Mouse (Mus musculus) T-helper 2 cell (primary cell): ENCODE measurements at regions not wholly inside any gene's neighbourhood (a gene's known extent, or its start where the extent isn't known, plus 50 kb on each side); places are given as distances from the start of the nearest gene placed in this dataset.

ENCODE experiments used
- in situ Hi-C: fragments of 300-600 bp; cut with MboI, MseI; formaldehyde crosslinking; loops from one replicate; pipeline ENCODE4 v1.15.1; 2025; ENCODE audit warnings: high pct_unique_total_duplicates

DNA sequence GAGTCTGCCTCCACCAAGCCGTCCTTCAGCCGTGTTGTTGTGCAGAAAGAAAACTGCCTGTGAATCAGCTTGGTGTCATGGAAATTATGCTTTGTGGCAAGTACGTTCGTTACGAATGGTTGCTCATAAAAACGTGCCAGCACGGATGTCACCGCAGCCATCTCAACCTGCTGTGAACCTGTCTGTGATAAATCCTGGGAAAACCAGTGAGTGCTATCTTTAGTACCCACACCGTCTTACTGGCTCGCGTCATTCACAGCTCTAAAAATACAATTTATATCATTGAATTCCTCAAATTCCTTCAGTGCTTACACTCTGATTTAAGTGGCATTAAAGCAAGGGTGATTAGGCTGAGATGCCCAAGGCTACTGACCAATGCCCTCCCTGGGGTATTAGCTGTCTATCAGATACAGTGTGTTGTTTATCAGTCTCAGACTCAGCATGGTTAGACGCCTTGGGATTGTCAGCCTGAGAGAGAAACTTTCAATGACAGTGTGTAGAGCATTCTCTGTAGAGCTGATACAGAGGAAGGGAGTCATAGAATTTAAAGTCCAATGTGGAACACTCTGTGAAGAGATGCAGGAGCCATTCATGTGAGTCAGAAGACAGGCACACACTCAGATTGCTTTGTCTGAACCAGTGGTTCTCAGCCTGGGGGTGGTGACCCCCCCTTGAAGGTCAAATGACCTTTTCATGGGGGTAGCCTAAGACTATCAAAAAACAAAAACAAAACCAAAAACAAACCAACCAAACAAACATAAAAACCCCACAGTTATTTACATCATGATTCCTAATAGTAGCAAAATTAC lies 96.2 kb upstream of the Myocd start:
- in situ Hi-C loops = no loop called here

DNA sequence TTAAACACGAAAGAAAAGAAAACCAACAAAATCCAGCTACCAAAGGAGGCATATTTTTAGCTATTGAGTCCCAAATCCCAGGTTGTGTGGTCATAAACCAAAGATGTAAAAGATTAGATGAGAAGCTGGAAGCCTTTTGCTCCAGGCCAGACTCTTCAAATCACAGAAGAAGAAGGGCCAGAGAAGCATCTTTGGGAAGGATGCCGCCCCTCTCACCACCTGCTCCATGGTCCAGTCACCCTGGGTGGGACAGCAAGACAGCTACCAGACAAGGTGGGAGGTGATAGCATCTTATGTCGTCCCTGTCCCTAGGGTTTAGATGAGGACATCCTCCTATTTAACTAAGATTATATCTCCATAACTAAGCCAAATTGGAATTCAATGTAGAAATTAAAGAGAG lies 95.1 kb upstream of the Myocd start:
- in situ Hi-C loops = no loop called here

DNA sequence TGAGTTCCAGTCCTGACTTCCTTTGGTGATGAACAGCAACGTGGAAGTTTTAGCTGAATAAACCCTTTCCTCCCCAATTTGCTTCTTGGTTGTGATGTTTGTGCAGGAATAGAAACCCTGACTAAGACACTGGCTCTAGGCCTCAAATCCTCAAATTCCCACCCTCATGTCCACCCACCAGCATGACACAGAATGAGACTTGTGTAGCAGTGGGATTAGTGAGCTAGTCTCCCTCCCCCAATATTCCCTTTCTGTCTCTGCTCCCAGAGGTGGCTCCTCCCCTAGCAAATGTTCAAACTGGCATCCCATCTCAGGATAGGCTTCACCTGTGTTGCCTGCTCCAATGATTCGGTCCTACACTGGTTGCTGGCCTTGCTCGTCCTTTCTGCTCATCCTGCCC lies 94.1 kb upstream of the Myocd start:
- in situ Hi-C loops = no loop called here

GRCm38 (mm10) chr11:65360729-65361128 lies 90.9 kb upstream of the Myocd start:
- in situ Hi-C loops = no loop called here

DNA sequence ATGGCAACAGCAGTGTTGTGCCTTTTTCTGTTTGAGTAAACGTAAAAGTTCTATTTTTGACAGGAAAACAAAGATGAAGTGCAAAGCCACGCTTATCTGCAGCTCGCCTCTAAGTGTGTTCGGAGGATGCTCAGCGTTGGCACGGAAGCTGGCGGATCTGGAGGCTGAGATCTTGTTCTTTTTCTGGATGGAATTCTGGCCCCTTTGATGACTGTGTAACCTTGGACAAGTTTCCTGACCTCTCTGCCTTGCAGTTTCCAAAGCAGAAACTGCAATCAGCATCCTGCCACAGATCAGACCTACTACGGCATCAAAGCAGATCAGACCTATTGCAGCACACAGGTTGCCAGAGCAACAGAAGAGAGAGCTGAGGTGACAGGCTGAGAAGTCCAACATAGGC lies 89.1 kb upstream of the Myocd start:
- in situ Hi-C loops = no loop called here

DNA sequence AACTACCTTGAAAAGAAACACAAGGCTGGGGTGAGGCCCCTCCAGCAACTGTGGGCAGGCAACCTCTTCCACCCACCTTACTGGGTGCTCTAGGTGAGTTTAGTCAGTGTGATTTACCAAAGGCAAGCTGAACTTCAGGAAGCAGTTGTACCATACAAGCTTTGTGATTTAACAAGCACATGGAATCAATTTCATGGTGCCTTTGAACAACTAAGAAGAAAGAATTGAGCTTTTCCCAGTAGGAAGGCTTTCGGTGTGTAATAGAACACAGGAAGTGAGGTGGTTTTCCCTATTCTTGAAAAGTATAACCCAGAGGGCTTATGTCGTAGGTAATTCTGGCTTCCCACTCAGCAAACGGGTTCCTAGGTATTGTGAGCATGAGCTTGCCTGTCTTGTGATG lies 82.7 kb upstream of the Myocd start:
- in situ Hi-C loops = no loop called here

- in situ Hi-C loops = no loop called here
These were observed 79.2 kb upstream of the Myocd start for GRCm38 (mm10) chr11:65349013-65349412.

DNA sequence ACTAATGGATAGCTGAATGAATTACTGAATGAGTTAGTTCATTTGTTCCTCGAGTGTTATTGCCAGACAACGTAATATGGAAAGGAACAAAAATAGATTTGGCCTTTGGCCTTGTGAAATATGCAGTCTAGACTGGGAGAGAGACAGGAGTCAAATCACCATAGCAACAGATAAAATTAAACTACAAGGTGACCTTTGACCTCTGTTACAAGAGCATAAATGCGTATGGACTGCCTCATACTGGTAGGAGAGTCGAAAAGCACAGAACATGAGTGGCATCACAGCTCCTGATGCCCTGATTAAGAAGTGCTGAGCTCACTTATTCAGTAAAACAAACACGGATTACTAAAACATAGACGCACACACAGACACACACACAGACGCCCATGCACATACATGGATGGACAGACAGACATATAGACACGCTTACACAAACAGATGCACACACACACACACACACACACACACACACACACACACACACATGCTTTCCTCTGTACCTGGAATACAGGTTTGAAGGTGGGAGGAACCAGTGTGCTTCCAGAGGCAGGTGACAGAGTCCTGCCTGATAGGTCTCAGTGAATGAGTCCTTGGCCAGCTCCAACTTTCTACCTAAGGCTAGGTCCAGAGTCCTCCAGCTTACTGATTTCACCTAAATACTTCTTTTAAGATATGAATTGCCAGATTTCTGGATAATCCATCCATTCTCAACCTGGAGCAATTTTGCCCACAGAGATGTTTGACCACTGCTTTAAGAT lies 72.1 kb upstream of the Myocd start:
- in situ Hi-C loops = no loop called here

DNA sequence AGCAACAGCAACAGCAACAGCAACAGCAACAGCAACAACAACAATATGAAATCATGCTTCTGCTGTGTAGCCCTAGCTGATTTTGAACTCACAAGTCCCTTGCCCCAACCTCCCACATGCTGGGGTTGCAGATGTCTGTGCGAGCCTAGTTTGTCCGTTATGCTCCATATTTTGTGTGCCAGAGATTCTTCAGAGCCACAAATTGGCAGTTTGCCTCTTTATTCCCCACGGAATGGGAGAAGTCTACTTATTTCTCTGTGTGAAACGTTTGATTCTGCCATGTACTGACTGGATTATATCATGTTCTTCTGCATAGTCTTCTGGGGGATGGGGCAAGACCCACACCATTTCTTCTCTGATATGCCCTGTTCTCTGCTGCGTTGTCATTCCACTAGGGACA lies 64.5 kb upstream of the Myocd start:
- in situ Hi-C loops = no loop called here

DNA sequence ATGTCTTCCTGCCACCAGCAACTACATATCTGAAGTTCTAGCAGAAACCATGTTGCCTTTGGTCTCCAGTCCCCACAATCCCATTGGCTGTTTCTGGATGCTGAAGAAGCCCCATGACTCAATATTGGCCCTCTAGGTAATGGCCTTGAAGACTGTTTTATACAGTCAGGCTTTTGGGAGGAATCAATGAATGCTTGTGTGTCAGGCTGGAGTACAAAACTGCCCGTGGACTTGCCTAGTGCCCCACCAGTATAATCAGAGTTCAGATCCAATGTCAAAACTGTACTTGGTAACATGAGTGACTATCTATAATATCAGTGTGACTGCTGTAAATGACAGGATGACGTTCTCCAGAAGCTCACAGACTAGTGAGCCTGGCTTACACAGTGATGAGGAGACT lies 63.3 kb upstream of the Myocd start:
- in situ Hi-C loops = no loop called here

- in situ Hi-C loops = no loop called here
These were observed 53.2 kb upstream of the Myocd start for GRCm38 (mm10) chr11:65322877-65323440.
